Mouse (Mus musculus) limb, embryonic 14.5 days (tissue): ENCODE data around the gene Gm14226. TPM values are rescaled to one million over a fixed set of nuclear protein-coding genes. Genes with fewer than 3 reads are reported as not detected.

Experiments
- ATAC-seq: fragments of 200-750 bp; cut with Nextera tagmentation; 2 replicates; pipeline ENCODE4 v1.8.0; 2017; ENCODE audit warnings: low read depth, moderate number of reproducible peaks, moderate TSS enrichment; ENCODE audit not compliant: low FRiP score
- DNase-seq: peaks from one replicate; pipeline ENCODE4 v3.0.0-alpha.2; 2015; ENCODE audit warnings: low spot score
- H3K27ac ChIP-seq: fragments of 300-500 bp; sonication (generic); replicated peaks from 2 replicates; pipeline ENCODE4 v1.5.1; 2014; ENCODE audit warnings: low read depth, mild to moderate bottlenecking, low read length, moderate library complexity, mixed read lengths
- H3K27me3 ChIP-seq: fragments of 300-500 bp; sonication (generic); 2 replicates; pipeline ENCODE4 v1.6.1; 2014; ENCODE audit warnings: low read length, mixed read lengths; ENCODE audit not compliant: control insufficient read depth, insufficient read depth
- H3K36me3 ChIP-seq: fragments of 300-500 bp; sonication (generic); 2 replicates; pipeline ENCODE4 v1.6.1; 2014; ENCODE audit warnings: mild to moderate bottlenecking, low read length, moderate library complexity, mixed read lengths; ENCODE audit not compliant: control insufficient read depth, insufficient read depth
- H3K4me1 ChIP-seq: fragments of 300-500 bp; sonication (generic); 2 replicates; pipeline ENCODE4 v1.6.1; 2014; ENCODE audit warnings: antibody characterized with exemption, low read length, mixed read lengths; ENCODE audit not compliant: control insufficient read depth, insufficient read depth
- H3K4me2 ChIP-seq: fragments of 300-500 bp; sonication (generic); replicated peaks from 2 replicates; pipeline ENCODE4 v1.6.1; 2014; ENCODE audit warnings: low read depth, mild to moderate bottlenecking, low read length, moderate library complexity; ENCODE audit not compliant: severe bottlenecking
- H3K4me3 ChIP-seq: fragments of 300-500 bp; sonication (generic); replicated peaks from 2 replicates; pipeline ENCODE4 v1.5.1; 2014; ENCODE audit warnings: low read length
- H3K9ac ChIP-seq: fragments of 300-500 bp; sonication (generic); 2 replicates; pipeline ENCODE4 v1.6.1; 2014; ENCODE audit warnings: mild to moderate bottlenecking, low read depth, low read length, moderate library complexity; ENCODE audit not compliant: severe bottlenecking
- H3K9me3 ChIP-seq: fragments of 300-500 bp; sonication (generic); 2 replicates; pipeline ENCODE4 v1.6.1; 2016; ENCODE audit warnings: low read length; ENCODE audit not compliant: control insufficient read depth
- POLR2A ChIP-seq: fragments of 200-500 bp; IDR thresholded peaks from 2 replicates; pipeline ENCODE4 v1.8.0; 2012; ENCODE audit warnings: inconsistent platforms, mild to moderate bottlenecking, moderate library complexity, borderline replicate concordance; ENCODE audit not compliant: insufficient read depth, insufficient read length; ENCODE audit errors: extremely low read depth
- WGBS: fragments of 180-500 bp; shearing (Covaris S2); extraction: QIAGEN DNeasy Blood & Tissue Kit; methylation state at CpG from one replicate; pipeline ENCODE4 v1.1.7; 2014; 5-methylcytosine and 5-hydroxymethylcytosine counted together
- polyA plus RNA-seq, 2 experiments: library from polyadenylated mRNA; depleted of rRNA in 1 of 2; stranded (reverse) in 1 of 2; unstranded in 1 of 2; fragments of >200 nt; fragmentation: Nextera tagmentation in 1 of 2; extraction: Ambion mirVana in 1 of 2; gene quantifications; 2 replicates each; pipeline versions ENCODE4 v1.2.1 to v1.2.3; 2012 to 2014

Gm14226 gene
- polyA plus RNA-seq, 2 experiments, result 5.7 to 17.7 TPM

DNA sequence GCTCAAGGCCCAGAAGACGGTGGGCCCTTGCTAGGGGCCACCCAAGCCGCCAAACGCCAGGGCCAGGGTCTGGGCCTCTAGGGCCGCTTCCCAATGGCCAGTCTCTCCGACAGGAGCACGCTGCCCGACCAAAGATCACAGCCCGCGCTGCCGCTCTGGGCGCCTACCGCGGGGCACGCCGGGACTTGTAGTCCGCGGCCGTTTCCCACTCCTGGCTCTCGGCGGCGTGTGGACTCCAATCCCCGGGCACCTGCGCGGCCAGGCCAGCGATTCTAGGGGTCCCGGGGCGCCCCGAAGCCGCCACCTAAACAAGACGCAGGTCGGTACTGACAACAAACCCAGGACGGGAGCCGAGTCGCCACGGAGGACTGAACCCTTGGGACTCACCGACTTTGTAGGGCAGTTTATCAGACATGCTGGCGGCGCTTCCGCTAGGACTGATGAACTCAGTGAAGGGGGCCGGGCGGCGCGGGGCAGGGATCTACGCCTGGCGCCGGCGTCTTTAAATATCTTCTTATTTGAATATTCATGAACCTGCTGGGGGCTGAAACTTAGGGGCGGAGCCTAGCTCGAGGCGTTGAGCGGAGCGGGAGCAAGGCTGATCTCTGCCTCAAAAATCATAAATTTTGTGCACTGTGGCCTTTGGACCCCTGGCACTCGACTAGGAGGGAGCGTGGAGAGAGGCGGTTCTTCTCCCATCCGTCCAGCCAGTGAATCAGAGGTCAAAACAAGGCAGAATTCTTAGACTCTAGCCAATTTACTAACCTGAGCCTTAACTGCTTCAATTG lies 56.1 kb downstream of the Gm14226 start, which contains the start of gene Ahcy:
Gene Ahcy (minus strand): TSS at position 520 of the 788 bp plus-strand sequence.
- Histone ChIP-seq H3K9ac (peak within 1 kb of the TSS; percentile 82), H3K27ac (peak within 1 kb of the TSS; percentile 75), H3K9me3 (no peaks in the 10 kb centered on the region), H3K4me1 (peaks cover 20% of the 10 kb centered on the region), H3K36me3 (no peaks in the 10 kb centered on the region), H3K4me2 (peak within 1 kb of the TSS; percentile 76), H3K4me3 (peak within 1 kb of the TSS; percentile 65), H3K27me3 (no peaks in the 10 kb centered on the region)
- TF ChIP-seq POLR2A, result peak; percentile 68; the same call in 1 of the 2 replicates
- WGBS, result under 1% methylated on average over 56 of the region's 56 CpGs
- peak; percentile 96 for ATAC-seq
- peak; percentile 90 for DNase-seq

GRCm38 (mm10) chr2:155074766-155075330 lies 56.8 kb downstream of the Gm14226 start:
- no peak for TF ChIP-seq POLR2A
- peak overlapping the region; percentile 75 for H3K27ac ChIP-seq
- H3K4me1 ChIP-seq, result peaks cover 20% of the 10 kb centered on the region
- WGBS, result 12% methylated on average over 12 of the region's 12 CpGs
- DNase-seq (peak; percentile 30), ATAC-seq (peak; percentile 2; the same call in 1 of the 2 replicates)
- H3K9ac ChIP-seq, result peak overlapping the region; percentile 82
- H3K9me3 ChIP-seq, result no peaks in the 10 kb centered on the region
- H3K4me2 ChIP-seq, result peak overlapping the region; percentile 76
- H3K27me3 ChIP-seq, result no peaks in the 10 kb centered on the region
- no peaks in the 10 kb centered on the region for H3K36me3 ChIP-seq
- peak overlapping the region; percentile 65 for H3K4me3 ChIP-seq

GRCm38 (mm10) chr2:155075649-155076048 lies 57.6 kb downstream of the Gm14226 start:
- DNase-seq, result no peak
- 75% methylated on average over 6 of the region's 6 CpGs for WGBS
- no peak overlapping the region for H3K27ac ChIP-seq
- no peaks in the 10 kb centered on the region for H3K36me3 ChIP-seq
- no peak overlapping the region for H3K9ac ChIP-seq
- H3K4me3 ChIP-seq, result no peak overlapping the region
- no peak overlapping the region for H3K4me2 ChIP-seq
- no peak for ATAC-seq
- peaks cover 20% of the 10 kb centered on the region for H3K4me1 ChIP-seq
- H3K27me3 ChIP-seq, result no peaks in the 10 kb centered on the region
- no peak for TF ChIP-seq POLR2A
- H3K9me3 ChIP-seq, result no peaks in the 10 kb centered on the region

Other genes with a start within 250 kb of the Gm14226 start
- not detected in 2 replicates for gene Gm14214, start 248.2 kb upstream of the Gm14226 start, polyA plus RNA-seq (2012; rRNA removed)
- gene Gm14214, start 248.2 kb upstream of the Gm14226 start, polyA plus RNA-seq (2014; fragmentation: Nextera tagmentation; extraction: Ambion mirVana), result not detected in 2 replicates
- gene Raly, start 227.2 kb upstream of the Gm14226 start, polyA plus RNA-seq (2012; rRNA removed), result 355 and 385 TPM in 2 replicates
- gene Raly, start 227.2 kb upstream of the Gm14226 start, polyA plus RNA-seq (2014; fragmentation: Nextera tagmentation; extraction: Ambion mirVana), result 65.0 and 66.6 TPM in 2 replicates
- gene a, start 226.9 kb upstream of the Gm14226 start, polyA plus RNA-seq (2012; rRNA removed), result 27.6 and 54.5 TPM in 2 replicates
- 17.8 and 19.9 TPM in 2 replicates for gene a, start 226.9 kb upstream of the Gm14226 start, polyA plus RNA-seq (2014; fragmentation: Nextera tagmentation; extraction: Ambion mirVana)
- gene Eif2s2, start 125.3 kb upstream of the Gm14226 start, polyA plus RNA-seq (2012; rRNA removed), result 47.3 and 73.6 TPM in 2 replicates
- gene Eif2s2, start 125.3 kb upstream of the Gm14226 start, polyA plus RNA-seq (2014; fragmentation: Nextera tagmentation; extraction: Ambion mirVana), result 111 and 116 TPM in 2 replicates
- gene Ahcy, start 56.2 kb downstream of the Gm14226 start, polyA plus RNA-seq (2012; rRNA removed), result 123 and 133 TPM in 2 replicates
- 70.5 and 72.7 TPM in 2 replicates for gene Ahcy, start 56.2 kb downstream of the Gm14226 start, polyA plus RNA-seq (2014; fragmentation: Nextera tagmentation; extraction: Ambion mirVana)
- gene Itch, start 115.2 kb downstream of the Gm14226 start, polyA plus RNA-seq (2012; rRNA removed), result 30.2 and 31.1 TPM in 2 replicates
- gene Itch, start 115.2 kb downstream of the Gm14226 start, polyA plus RNA-seq (2014; fragmentation: Nextera tagmentation; extraction: Ambion mirVana), result 49.8 and 54.6 TPM in 2 replicates
- 476 and 534 TPM in 2 replicates for gene Dynlrb1, start 218.3 kb downstream of the Gm14226 start, polyA plus RNA-seq (2012; rRNA removed)
- 501 and 509 TPM in 2 replicates for gene Dynlrb1, start 218.3 kb downstream of the Gm14226 start, polyA plus RNA-seq (2014; fragmentation: Nextera tagmentation; extraction: Ambion mirVana)